Mouse (Mus musculus) testis, postnatal 14 days (tissue): ENCODE results near the gene Hnrnpab.

Experiments used
- DNase-seq: peaks from one replicate; pipeline ENCODE4 v3.0.0; 2021; ENCODE audit warnings: low spot score

The Hnrnpab gene

GRCm38 (mm10) chr11:51606447-51607095, at the start of gene Hnrnpab:
Gene Hnrnpab (minus strand): TSS chr11:51606847.
- peak; percentile 98 for DNase-seq

- no peak for DNase-seq
Observed at GRCm38 (mm10) chr11:51654891-51655290, 48.2 kb upstream of the Hnrnpab start.

- DNase-seq: no peak
Observed at GRCm38 (mm10) chr11:51653736-51654135, 47.1 kb upstream of the Hnrnpab start.

GRCm38 (mm10) chr11:51652889-51653418, 46.3 kb upstream of the Hnrnpab start:
- DNase-seq: no peak

GRCm38 (mm10) chr11:51650691-51651515, 44.3 kb upstream of the Hnrnpab start, which contains the start of the genes N4bp3 and D930048N14Rik:
Gene N4bp3 (minus strand): TSS chr11:51650842.
Gene D930048N14Rik (plus strand): TSS chr11:51650954.
- peak; percentile 70 for DNase-seq

GRCm38 (mm10) chr11:51650261-51650660, 43.6 kb upstream of the Hnrnpab start:
- DNase-seq: no peak

GRCm38 (mm10) chr11:51649889-51650199, 43.2 kb upstream of the Hnrnpab start:
- no peak for DNase-seq

GRCm38 (mm10) chr11:51649111-51649888, 42.7 kb upstream of the Hnrnpab start:
- DNase-seq: no peak

- no peak for DNase-seq
Observed at GRCm38 (mm10) chr11:51648566-51648965, 41.9 kb upstream of the Hnrnpab start.

- DNase-seq: no peak
Observed at GRCm38 (mm10) chr11:51646751-51647667, 40.4 kb upstream of the Hnrnpab start.

- DNase-seq: no peak
Observed at GRCm38 (mm10) chr11:51646245-51646644, 39.6 kb upstream of the Hnrnpab start.

- DNase-seq: no peak
Observed at GRCm38 (mm10) chr11:51645293-51645692, 38.6 kb upstream of the Hnrnpab start.

- DNase-seq: no peak
Observed at GRCm38 (mm10) chr11:51644217-51644616, 37.6 kb upstream of the Hnrnpab start.

GRCm38 (mm10) chr11:51643761-51644160, 37.1 kb upstream of the Hnrnpab start:
- DNase-seq: no peak

- DNase-seq: no peak
Observed at GRCm38 (mm10) chr11:51643202-51643601, 36.6 kb upstream of the Hnrnpab start.

GRCm38 (mm10) chr11:51640748-51641147, 34.1 kb upstream of the Hnrnpab start:
- no peak for DNase-seq

GRCm38 (mm10) chr11:51638497-51638896, 31.9 kb upstream of the Hnrnpab start:
- no peak for DNase-seq

GRCm38 (mm10) chr11:51637971-51638414, 31.3 kb upstream of the Hnrnpab start:
- peak; percentile 47 for DNase-seq

GRCm38 (mm10) chr11:51636323-51636684, 29.7 kb upstream of the Hnrnpab start:
- no peak for DNase-seq

GRCm38 (mm10) chr11:51635525-51636322, 29.1 kb upstream of the Hnrnpab start, which contains the start of gene Rmnd5b:
Gene Rmnd5b (minus strand): TSS chr11:51635896.
- DNase-seq: peak; percentile 89
